Mouse (Mus musculus): ENCODE measurements at regions not wholly inside any gene's neighbourhood (a gene's known extent, or its start where the extent isn't known, plus 50 kb on each side); places are given as distances from the start of the nearest gene placed in this dataset.

GRCm38 (mm10) chr13:106009911-106010310 is 566.5 kb downstream of the Htr1a start:
- peak; percentile 12 for DNase-seq (ENCODE audit: low read depth, low spot score)

GRCm38 (mm10) chr13:106027913-106028312 is 584.5 kb downstream of the Htr1a start:
- DNase-seq (ENCODE audit: low read depth, low spot score) = no peak
